Mouse (Mus musculus) lung, postnatal 10 days (tissue): ENCODE measurements around the gene Gpi1.
"Not testable (repeated sequence)": the region's sequence is repeated elsewhere in the genome, so short reads cannot be mapped to it uniquely, and the experiment has no call there.

ENCODE experiments used
- DNase-seq: peaks from one replicate; pipeline ENCODE4 v3.0.0; 2021

Gene Gpi1

GRCm38 (mm10) chr7:34229153-34229552 lies 983 bp downstream of the Gpi1 start:
- no peak for DNase-seq

GRCm38 (mm10) chr7:34228641-34229040 lies 1.5 kb downstream of the Gpi1 start:
- DNase-seq = peak; percentile 27

- no peak for DNase-seq
These were observed 3.3 kb downstream of the Gpi1 start for GRCm38 (mm10) chr7:34226846-34227245.

- no peak for DNase-seq
These were observed 4.0 kb downstream of the Gpi1 start for GRCm38 (mm10) chr7:34226086-34226485.

GRCm38 (mm10) chr7:34224308-34224707 lies 5.8 kb downstream of the Gpi1 start:
- no peak for DNase-seq

- DNase-seq = no peak
These were observed 7.8 kb downstream of the Gpi1 start for GRCm38 (mm10) chr7:34222340-34222739.

- no peak for DNase-seq
These were observed 8.4 kb downstream of the Gpi1 start for GRCm38 (mm10) chr7:34221594-34222250.

- no peak for DNase-seq
These were observed 11.6 kb downstream of the Gpi1 start for GRCm38 (mm10) chr7:34218496-34218895.

GRCm38 (mm10) chr7:34216474-34216873 lies 13.7 kb downstream of the Gpi1 start:
- no peak for DNase-seq

GRCm38 (mm10) chr7:34215481-34215880 lies 14.7 kb downstream of the Gpi1 start:
- DNase-seq = no peak

- DNase-seq = no peak
These were observed 15.5 kb downstream of the Gpi1 start for GRCm38 (mm10) chr7:34214644-34215043.

- DNase-seq = no peak
These were observed 16.9 kb downstream of the Gpi1 start for GRCm38 (mm10) chr7:34213281-34213680.

GRCm38 (mm10) chr7:34208027-34208745 lies 21.9 kb downstream of the Gpi1 start:
- no peak for DNase-seq

- no peak for DNase-seq
These were observed 23.8 kb downstream of the Gpi1 start for GRCm38 (mm10) chr7:34206331-34206730.

GRCm38 (mm10) chr7:34202147-34202546 lies 28.0 kb downstream of the Gpi1 start:
- DNase-seq = not testable (repeated sequence)

GRCm38 (mm10) chr7:34200829-34201228 lies 29.3 kb downstream of the Gpi1 start:
- no peak for DNase-seq

- DNase-seq = peak; percentile 66
These were observed 31.8 kb downstream of the Gpi1 start for GRCm38 (mm10) chr7:34198346-34198745.

GRCm38 (mm10) chr7:34196132-34197128 lies 33.7 kb downstream of the Gpi1 start, which contains the start of gene Pdcd2l:
Gene Pdcd2l (minus strand): TSS chr7:34196661.
- DNase-seq = peak; percentile 96

- no peak for DNase-seq
These were observed 34.5 kb downstream of the Gpi1 start for GRCm38 (mm10) chr7:34195632-34196031.

- no peak for DNase-seq
These were observed 37.3 kb downstream of the Gpi1 start for GRCm38 (mm10) chr7:34192825-34193224.

- no peak for DNase-seq
These were observed 40.7 kb downstream of the Gpi1 start for GRCm38 (mm10) chr7:34189376-34189989.

- DNase-seq = no peak
These were observed 46.3 kb downstream of the Gpi1 start for GRCm38 (mm10) chr7:34183794-34184193.

GRCm38 (mm10) chr7:34183356-34183755 lies 46.8 kb downstream of the Gpi1 start:
- no peak for DNase-seq
